Mouse (Mus musculus) heart, embryonic 10.5 days (tissue): Measurements from ENCODE around the gene Sf3b1. TPM values are rescaled to one million over a fixed set of nuclear protein-coding genes. Genes with fewer than 3 reads are reported as not detected.
"Not testable (repeated sequence)": the region's sequence is repeated elsewhere in the genome, so short reads cannot be mapped to it uniquely, and the experiment has no call there.

Experiments
- DNase-seq: peaks from one replicate; pipeline ENCODE4 v3.0.0-alpha.2; 2017; ENCODE audit warnings: low spot score
- H3K27ac ChIP-seq: fragments of 300-500 bp; sonication (generic); 2 replicates; pipeline ENCODE4 v1.5.1; 2016; ENCODE audit warnings: mild to moderate bottlenecking
- H3K27me3 ChIP-seq: fragments of 300-500 bp; sonication (generic); 2 replicates; pipeline ENCODE4 v1.6.1; 2016; ENCODE audit warnings: mild to moderate bottlenecking; ENCODE audit not compliant: poor library complexity, insufficient read depth, severe bottlenecking
- H3K36me3 ChIP-seq: fragments of 300-500 bp; sonication (generic); 2 replicates; pipeline ENCODE4 v1.6.1; 2016; ENCODE audit warnings: mild to moderate bottlenecking, moderate library complexity
- H3K4me1 ChIP-seq: fragments of 300-500 bp; sonication (generic); 2 replicates; pipeline ENCODE4 v1.6.1; 2016; ENCODE audit warnings: mild to moderate bottlenecking
- H3K4me3 ChIP-seq: fragments of 300-500 bp; sonication (generic); 2 replicates; pipeline ENCODE4 v1.5.1; 2016; ENCODE audit warnings: mild to moderate bottlenecking, moderate library complexity
- H3K9me3 ChIP-seq: fragments of 300-500 bp; sonication (generic); 2 replicates; pipeline ENCODE4 v1.6.1; 2016; ENCODE audit warnings: mild to moderate bottlenecking, moderate library complexity
- WGBS: fragments of 180-500 bp; shearing (Covaris S2); methylation state at CpG from one replicate; pipeline ENCODE4 v1.1.7; 2016; 5-methylcytosine and 5-hydroxymethylcytosine counted together
- polyA plus RNA-seq: library from polyadenylated mRNA; unstranded; fragments of >200 nt; fragmentation: Nextera tagmentation; extraction: Ambion mirVana; gene quantifications from 2 replicates; pipeline ENCODE4 v1.2.1, GENCODE M21; 2016

Gene Sf3b1
- polyA plus RNA-seq, 1 experiment from 2014 or later = 232 TPM

DNA sequence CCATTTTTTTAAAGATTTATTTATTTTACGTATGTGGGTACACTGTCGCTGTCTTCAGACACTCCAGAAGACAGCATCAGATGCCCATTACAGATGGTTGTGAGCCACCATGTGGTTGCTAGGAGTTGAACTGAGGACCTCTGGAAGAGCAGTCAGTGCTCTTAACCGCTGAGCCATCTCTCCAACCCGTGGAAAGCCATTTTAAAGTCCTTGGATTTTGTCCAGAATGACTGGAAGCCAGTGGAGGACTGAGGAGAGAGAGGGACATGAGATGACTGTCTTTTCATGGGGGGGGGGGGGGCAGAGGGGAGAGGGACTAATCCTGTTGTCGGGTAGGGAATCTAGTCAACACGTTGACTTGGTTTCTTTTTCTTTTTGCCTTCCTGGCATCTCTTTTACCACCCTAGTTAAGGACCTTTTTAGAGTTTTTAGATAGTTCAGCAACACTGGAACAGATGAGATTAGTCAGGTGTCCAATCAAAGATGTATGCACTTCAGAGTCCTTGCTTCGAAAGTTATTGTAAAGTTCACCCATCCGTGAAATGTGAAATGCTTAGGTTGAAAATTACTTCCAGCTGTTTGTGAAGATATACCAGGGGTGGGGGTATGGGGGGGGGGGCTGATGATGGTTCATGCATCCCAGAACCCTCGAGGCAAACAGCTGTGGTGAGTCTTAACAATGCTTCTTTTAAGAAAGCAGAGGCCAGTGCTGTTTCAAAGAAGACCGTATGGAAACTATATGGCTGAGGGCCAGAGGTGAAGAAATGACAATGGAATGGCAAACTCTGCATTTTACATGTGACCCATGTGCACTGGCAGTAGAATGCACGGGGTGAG, 61.9 kb downstream of the Sf3b1 start:
- Histone ChIP-seq H3K27ac (no peak overlapping the region), H3K4me3 (no peak overlapping the region), H3K27me3 (no peaks in the 10 kb centered on the region), H3K4me1 (0 out of 2 replicates have a peak, but pooled peaks cover 2% of the 10 kb centered on the region), H3K9me3 (no peaks in the 10 kb centered on the region), H3K36me3 (no peaks in the 10 kb centered on the region)
- DNase-seq = no peak
- 68% methylated on average over 11 of the region's 11 CpGs for WGBS

DNA sequence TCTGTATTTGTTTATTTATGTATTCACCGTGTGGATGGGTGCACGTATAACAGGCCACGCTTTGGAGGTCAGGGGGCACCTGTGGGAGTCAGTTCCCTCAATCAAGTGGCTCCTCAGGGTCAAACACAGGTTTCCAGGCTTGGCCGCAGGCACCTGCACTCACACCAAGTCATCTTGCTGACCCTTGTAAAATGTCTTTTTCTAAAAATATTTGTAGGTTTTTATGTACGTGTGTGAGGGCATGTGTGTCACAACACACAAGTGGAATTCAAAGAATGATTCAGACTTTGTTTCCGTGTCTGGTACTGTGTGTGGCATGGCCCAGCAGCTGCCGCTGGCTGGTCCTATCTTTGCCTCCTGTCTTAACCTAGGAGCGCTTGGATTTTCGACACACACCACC, 65.6 kb downstream of the Sf3b1 start:
- Histone ChIP-seq H3K27ac (no peak overlapping the region), H3K36me3 (no peaks in the 10 kb centered on the region), H3K9me3 (no peaks in the 10 kb centered on the region), H3K4me1 (0 out of 2 replicates have a peak, but pooled peaks cover 5% of the 10 kb centered on the region), H3K27me3 (no peaks in the 10 kb centered on the region), H3K4me3 (no peak overlapping the region)
- WGBS = 81% methylated on average over 9 of the region's 9 CpGs
- DNase-seq = no peak

DNA sequence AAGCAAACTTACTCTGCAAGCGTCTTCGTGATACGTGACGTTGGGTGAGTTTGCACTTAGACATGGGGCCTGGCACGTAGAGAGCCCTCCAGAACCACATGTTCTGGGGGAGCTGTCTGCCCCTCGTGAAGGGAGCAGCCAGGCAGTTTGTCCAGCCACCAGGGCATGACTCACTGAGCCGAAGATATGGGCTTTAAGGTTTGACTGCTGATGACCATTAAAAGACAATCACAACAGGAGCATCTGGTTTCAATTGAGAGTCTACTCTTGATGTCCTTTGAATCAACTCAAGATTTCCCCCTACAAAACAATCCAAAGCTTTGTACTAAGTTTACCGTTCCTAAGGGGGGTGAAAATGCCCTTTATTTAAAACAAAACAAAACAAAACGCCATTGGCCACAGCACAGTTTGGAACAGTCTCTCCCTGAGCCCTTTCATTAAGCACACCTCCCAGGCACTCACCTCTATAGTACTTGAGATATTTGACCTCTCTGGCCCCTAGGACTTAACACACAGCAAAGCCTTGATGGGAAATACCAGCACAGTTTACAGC, 66.6 kb downstream of the Sf3b1 start:
- Histone ChIP-seq H3K27me3 (no peaks in the 10 kb centered on the region), H3K4me1 (0 out of 2 replicates have a peak, but pooled peaks cover 5% of the 10 kb centered on the region), H3K4me3 (no peak overlapping the region), H3K27ac (no peak overlapping the region), H3K36me3 (no peaks in the 10 kb centered on the region), H3K9me3 (no peaks in the 10 kb centered on the region)
- no peak for DNase-seq
- WGBS = 56% methylated on average over 9 of the region's 9 CpGs

DNA sequence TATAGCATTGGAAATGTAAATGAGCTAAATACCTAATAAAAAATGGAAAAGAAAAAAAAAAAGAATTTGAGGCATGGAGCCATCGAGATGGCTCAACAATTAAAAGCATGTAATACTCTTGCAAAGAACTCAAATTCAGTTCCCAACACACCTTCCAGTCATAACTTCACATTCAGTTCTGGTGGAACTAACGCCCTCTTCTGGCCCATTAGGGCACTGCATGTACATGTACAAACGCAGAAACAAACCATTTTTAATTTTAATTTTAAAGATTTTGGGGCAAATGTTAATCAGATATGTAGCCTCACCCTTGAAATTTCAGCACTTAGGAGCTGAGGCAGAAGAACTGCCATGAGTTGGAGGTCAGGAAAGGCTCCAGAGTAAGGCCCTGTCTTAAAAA, 68.8 kb downstream of the Sf3b1 start:
- DNase-seq = peak; percentile 11
- no peak overlapping the region for H3K4me3 ChIP-seq
- H3K9me3 ChIP-seq = no peaks in the 10 kb centered on the region
- H3K27ac ChIP-seq = no peak overlapping the region
- no peaks in the 10 kb centered on the region for H3K36me3 ChIP-seq
- WGBS = 65% methylated on average over 3 of the region's 3 CpGs
- H3K27me3 ChIP-seq = no peaks in the 10 kb centered on the region
- 0 out of 2 replicates have a peak, but pooled peaks cover 5% of the 10 kb centered on the region for H3K4me1 ChIP-seq

DNA sequence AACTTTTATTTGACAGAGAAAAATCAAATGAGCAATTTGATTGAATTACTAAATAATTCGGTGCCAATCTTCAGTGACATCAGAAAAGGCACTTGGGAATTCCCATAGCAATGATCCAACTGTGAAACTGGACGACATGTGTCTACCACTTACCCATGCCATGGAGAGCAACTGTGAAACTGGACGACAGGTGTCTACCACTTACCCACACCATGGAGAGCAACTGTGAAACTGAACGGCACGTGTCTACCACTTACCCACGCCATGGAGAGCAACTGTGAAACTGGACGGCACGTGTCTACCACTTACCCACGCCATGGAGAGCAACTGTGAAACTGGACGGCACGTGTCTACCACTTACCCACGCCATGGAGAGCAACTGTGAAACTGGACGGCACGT, 70.3 kb downstream of the Sf3b1 start:
- not testable (repeated sequence) for H3K27ac ChIP-seq, DNase-seq, H3K27me3 ChIP-seq, H3K4me1 ChIP-seq, H3K4me3 ChIP-seq, H3K9me3 ChIP-seq, H3K36me3 ChIP-seq
- 92% methylated on average over 14 of the region's 14 CpGs for WGBS

DNA sequence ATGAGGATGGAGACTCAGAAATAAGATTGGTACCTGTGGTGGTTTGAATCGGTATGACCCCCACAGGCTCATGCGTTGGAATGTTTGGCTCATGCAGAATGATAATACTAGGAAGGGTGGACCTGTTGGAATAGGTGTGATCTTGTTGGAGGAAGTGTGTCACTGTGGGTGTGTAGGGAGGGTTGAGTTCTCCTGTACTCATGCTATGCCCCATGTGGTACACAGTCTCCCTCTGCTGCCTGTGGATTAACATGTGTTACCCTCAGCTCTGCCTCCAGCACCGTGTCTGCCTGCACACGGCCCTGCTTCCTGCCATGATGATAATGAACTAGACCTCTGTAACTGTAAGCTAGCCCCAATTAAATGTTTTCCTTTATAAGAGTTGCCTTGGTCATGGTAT, 72.4 kb downstream of the Sf3b1 start:
- H3K27ac ChIP-seq = no peak overlapping the region
- 75% methylated on average over 4 of the region's 4 CpGs for WGBS
- no peak for DNase-seq
- no peaks in the 10 kb centered on the region for H3K4me1 ChIP-seq
- H3K9me3 ChIP-seq = no peaks in the 10 kb centered on the region
- no peaks in the 10 kb centered on the region for H3K27me3 ChIP-seq
- no peak overlapping the region for H3K4me3 ChIP-seq
- no peaks in the 10 kb centered on the region for H3K36me3 ChIP-seq

DNA sequence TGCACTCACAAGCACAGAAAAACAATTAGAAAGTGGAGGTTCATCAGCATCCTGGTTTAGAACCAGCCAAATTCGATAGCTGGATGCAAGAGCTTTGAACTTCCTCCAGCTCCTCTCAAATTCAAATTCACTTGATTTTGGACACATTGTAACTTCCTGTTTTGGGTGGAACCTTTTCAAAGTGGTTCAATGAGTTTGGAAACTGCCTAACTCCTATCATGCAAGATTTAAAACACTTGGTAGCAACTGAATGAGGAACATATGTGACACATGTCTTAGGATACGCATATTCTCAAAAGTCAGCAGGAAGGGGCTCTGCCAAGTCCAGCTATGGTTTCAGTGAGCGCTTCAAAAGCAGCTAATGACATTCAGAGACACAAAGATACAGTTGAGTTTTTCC, 82.6 kb downstream of the Sf3b1 start:
- no peak overlapping the region for H3K27ac ChIP-seq
- no peaks in the 10 kb centered on the region for H3K9me3 ChIP-seq
- peak; percentile 45 for DNase-seq
- H3K27me3 ChIP-seq = no peaks in the 10 kb centered on the region
- H3K36me3 ChIP-seq = no peaks in the 10 kb centered on the region
- WGBS = 76% methylated on average over 3 of the region's 3 CpGs
- no peaks in the 10 kb centered on the region for H3K4me1 ChIP-seq
- H3K4me3 ChIP-seq = no peak overlapping the region

DNA sequence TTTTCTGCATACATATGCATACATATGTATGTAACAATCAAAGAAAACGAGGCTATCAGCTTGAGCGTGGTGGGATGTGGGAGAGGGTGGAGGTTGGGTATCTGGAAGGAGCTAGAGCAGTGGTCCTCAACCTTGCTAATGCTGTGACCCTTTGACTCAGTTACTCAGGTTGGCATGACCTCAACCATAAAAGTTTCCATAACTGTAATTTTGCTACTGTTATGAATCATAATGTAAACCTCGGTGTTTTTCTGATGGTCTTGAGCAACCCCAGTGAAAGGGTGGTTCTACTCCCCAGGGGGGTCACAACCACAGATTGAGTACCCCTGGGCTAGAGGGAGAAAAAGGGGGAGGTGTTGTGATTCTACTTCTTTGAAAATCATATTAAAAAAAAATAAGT, 91.8 kb downstream of the Sf3b1 start:
- WGBS = 69% methylated on average over 3 of the region's 3 CpGs
- no peak for DNase-seq
- H3K27me3 ChIP-seq = no peaks in the 10 kb centered on the region
- H3K4me1 ChIP-seq = peaks cover 7% of the 10 kb centered on the region; the same call in 1 of the 2 replicates
- no peak overlapping the region for H3K4me3 ChIP-seq
- no peaks in the 10 kb centered on the region for H3K9me3 ChIP-seq
- no peaks in the 10 kb centered on the region for H3K36me3 ChIP-seq
- H3K27ac ChIP-seq = no peak overlapping the region

Other genes with a start within 250 kb of the Sf3b1 start
- 10.9 and 11.9 TPM in 2 replicates for gene Ankrd44, start 101.1 kb downstream of the Sf3b1 start, polyA plus RNA-seq
- 24.1 and 26.6 TPM in 2 replicates for gene Coq10b, start 25.3 kb upstream of the Sf3b1 start, polyA plus RNA-seq
- gene Hspe1, start 60.7 kb upstream of the Sf3b1 start, polyA plus RNA-seq = 474 and 598 TPM in 2 replicates
- gene Hspd1, start 60.8 kb upstream of the Sf3b1 start, polyA plus RNA-seq = 650 and 681 TPM in 2 replicates
- gene Mob4, start 103.8 kb upstream of the Sf3b1 start, polyA plus RNA-seq = 101 and 112 TPM in 2 replicates
- 3.4 TPM in 2 replicates for gene Rftn2, start 199.3 kb upstream of the Sf3b1 start, polyA plus RNA-seq
- 3.6 and 4.0 TPM in 2 replicates for gene Mars2, start 209.7 kb upstream of the Sf3b1 start, polyA plus RNA-seq